Mouse (Mus musculus): ENCODE data around the gene Ankrd12.

The Ankrd12 gene

DNA sequence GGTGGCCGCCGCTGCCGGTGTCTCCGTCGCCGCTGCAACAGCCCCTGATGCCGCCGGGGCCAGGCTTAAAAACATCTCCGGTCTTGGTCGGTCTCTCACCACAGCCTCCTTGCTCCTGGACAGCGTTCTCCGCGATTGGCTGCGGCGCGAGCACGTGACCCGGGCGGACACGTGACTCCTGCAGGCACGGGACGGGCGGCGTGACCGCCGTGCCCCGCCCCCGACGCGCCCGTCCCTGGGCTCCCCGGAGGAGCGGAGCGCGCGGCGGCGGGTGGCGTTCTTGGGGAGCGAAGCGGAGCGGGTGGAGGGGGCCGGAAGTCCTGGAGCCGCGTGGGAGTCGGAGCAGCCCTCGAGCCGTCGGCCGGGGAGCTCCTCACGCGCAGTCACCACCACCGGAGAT is at the start of gene Ankrd12:
Ankrd12 (minus strand) TSS at position 156 of the 400 bp plus-strand sequence.
- DNase-seq = peak; percentile 98

DNA sequence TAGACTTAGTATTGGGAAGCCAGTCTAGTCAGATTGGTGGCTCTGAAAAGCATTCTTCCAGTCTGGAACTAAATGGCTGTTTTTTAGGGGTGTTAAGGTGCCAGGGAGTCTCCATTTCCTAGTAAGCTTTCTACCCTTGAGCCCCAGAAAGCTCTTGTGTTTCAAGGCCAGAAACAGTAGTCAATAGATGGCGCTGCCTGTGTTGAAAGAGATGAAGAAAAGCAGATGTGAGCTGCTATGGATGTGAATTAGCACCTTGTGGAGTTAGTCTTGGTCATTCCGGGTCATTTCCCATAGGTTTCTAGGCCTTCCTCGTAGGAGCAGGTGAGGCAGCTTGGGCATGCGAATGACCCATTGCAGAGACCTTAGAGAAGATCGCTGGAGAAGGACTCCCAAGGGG is 48.3 kb upstream of the Ankrd12 start:
- DNase-seq = no peak

- DNase-seq = no peak
Measured at GRCm38 (mm10) chr17:66123816-66124610, 47.1 kb upstream of the Ankrd12 start.

DNA sequence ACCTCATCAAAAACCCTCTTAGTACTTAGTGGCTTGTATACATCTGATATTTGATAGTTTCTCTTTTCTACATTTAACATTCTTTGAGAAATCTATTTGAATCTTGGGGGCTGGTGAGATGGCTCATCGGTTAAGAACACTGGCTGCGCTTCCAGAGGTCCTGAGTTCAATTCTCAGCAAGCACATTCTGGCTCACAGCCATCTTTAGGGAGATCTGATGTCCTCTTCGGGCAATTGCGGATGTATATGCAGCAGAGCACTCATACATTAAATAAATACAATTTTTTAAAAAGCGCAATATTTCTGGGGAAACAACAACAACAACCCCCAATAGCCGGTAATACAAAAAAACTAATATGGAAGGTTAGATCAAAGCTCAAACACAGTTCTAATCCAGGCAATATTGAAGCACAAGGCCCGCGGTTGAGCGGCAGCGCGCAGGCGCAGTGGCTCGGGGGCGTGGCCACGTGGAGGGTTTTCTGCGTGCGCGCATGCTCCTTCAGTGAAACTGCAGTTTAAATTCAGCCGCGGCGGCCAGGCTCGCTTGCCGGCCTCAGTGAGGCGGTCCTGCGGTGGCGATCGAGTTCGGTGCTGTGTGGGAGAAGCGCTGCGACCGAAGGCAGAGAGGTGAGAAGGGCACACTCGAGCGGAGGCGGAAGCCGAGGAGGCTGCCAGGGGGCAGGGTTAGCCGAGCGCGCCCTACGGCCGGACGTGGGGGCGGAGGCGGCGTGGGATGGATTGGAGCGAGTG is 46.4 kb upstream of the Ankrd12 start, which contains the start of gene Ddx11:
Ddx11 (plus strand) TSS at position 455 of the 750 bp plus-strand sequence.
- DNase-seq = peak; percentile 97 to 98

DNA sequence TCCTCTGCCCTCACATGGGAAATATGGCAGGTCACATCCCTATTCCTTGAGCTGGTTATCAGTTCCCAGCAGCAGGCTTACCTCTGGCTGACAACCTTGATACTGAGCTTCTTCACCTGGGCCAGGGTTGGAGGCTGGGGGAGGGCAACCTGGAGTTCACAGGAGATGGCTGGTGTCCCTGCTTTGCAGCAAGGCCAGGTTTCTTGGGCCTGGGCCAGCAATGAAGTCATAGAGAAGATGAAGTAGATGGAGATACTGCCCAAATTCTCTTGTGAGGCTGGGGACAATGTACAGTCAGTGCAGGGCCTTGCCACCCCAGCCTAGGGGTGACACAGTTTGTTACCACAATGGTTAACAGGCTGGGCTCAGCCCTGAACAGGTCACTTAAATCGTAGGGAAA is 43.8 kb upstream of the Ankrd12 start:
- peak in 1 of 2 experiments; percentile 73 for DNase-seq

- DNase-seq = peak; percentile 45 to 66
Measured at GRCm38 (mm10) chr17:66118991-66119390, 42.1 kb upstream of the Ankrd12 start.

- DNase-seq = no peak
Measured at GRCm38 (mm10) chr17:66112166-66112565, 35.3 kb upstream of the Ankrd12 start.

DNA sequence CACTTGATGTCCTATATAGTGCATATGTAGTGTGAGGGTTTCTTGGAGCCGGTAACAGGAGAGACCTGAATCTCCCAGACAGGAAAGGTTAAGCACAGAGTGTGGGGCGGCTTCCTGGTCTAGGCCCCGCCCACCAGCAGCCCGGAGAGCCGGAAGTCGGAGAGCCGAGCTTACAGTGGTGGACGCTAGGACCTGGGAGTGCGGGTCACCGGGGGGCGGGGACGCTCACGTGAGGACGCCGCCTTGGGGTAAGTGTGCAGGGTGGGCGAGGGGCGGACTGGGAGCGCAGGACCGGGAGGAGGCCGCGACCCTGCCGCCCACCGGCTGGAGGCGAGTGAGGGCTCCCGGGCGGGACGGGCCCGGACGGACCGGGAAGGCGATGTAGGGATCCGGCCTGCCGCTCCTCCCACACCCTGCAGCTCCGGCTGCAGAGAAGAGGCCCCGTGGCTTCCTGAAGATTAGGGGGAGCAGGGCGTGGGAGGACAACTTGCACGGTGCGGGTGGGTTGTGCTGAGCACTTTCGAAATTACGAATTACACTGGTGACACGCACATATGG is 34.6 kb upstream of the Ankrd12 start, which contains the start of gene Washc1:
Washc1 (plus strand) TSS at position 144 of the 558 bp plus-strand sequence.
- peak; percentile 89 to 94 for DNase-seq

- peak in 1 of 2 experiments; percentile 27 for DNase-seq
Measured at GRCm38 (mm10) chr17:66110746-66111145, 33.9 kb upstream of the Ankrd12 start.

DNA sequence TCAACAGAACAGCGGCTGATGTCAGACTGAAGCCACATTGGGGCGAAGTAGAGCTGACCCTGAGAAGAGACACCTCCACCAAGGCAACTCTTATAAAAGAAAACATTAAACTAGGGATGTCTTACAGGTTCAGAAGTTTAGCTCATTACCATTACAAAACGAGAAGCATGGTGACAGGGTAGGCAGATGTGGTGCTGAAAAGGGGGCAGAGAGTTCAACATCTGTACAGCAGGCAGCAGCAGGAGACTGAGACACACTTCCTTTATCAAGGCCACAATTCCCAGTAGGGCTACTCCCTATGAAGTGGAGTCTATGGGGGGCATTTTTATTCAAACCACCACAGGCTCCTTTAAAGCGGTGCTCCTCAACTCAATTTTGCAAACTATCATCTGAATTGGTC is 31.3 kb upstream of the Ankrd12 start:
- no peak for DNase-seq

GRCm38 (mm10) chr17:66107466-66107865 is 30.6 kb upstream of the Ankrd12 start:
- no peak for DNase-seq

GRCm38 (mm10) chr17:66106601-66107267 is 29.8 kb upstream of the Ankrd12 start:
- DNase-seq = peak; percentile 60 to 81

GRCm38 (mm10) chr17:66104076-66104475 is 27.2 kb upstream of the Ankrd12 start:
- DNase-seq = no peak

- DNase-seq = peak; percentile 93 to 97
Measured at GRCm38 (mm10) chr17:66101380-66102330, 24.8 kb upstream of the Ankrd12 start, which contains the start of gene Ndufv2. Gene Ndufv2, minus strand, starts transcription at chr17:66101559.

DNA sequence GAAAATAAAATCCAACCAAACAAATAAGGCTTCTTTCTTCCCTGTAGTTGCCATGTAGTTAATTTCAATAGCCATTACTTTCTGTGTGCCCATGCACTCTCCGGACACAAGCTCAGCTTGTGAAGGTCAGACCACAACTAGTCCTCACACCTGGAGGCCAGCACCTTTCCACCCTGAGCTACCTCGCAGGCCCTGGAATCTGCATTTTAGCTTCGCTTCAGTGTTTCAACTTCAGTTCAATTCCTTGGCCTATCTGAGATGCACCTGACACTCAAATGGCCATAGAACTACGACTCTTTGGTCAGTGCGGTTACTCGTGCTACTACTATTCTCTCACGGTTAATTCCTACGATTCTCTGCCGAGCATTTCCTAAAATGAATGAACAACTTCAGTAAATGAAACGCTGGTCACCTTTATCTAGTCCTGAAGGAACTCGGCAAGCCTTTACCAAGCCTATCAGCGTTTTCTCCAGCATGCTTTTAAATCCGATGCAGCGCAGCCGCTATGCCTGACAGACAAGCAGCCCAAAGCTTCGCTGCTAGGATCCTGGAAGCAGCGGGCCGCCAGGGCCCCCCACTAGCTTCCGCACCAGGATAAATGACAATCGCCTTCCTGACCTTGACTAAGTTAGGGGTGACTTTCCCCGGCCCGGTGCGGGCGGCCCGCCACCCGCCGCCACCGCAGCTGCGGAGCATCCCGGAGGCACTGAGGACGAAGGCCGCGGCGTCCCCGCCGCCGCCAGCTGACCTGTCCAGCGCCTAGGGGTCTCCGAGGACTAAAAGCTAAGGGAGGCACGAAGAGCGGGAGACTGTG is 23.9 kb upstream of the Ankrd12 start:
- DNase-seq = no peak

- no peak for DNase-seq
Measured at GRCm38 (mm10) chr17:66092664-66093063, 15.8 kb upstream of the Ankrd12 start.

GRCm38 (mm10) chr17:66092065-66092464 is 15.2 kb upstream of the Ankrd12 start:
- no peak for DNase-seq

- DNase-seq = no peak
Measured at GRCm38 (mm10) chr17:66091392-66091791, 14.5 kb upstream of the Ankrd12 start.

- DNase-seq = no peak
Measured at GRCm38 (mm10) chr17:66090251-66090650, 13.4 kb upstream of the Ankrd12 start.

DNA sequence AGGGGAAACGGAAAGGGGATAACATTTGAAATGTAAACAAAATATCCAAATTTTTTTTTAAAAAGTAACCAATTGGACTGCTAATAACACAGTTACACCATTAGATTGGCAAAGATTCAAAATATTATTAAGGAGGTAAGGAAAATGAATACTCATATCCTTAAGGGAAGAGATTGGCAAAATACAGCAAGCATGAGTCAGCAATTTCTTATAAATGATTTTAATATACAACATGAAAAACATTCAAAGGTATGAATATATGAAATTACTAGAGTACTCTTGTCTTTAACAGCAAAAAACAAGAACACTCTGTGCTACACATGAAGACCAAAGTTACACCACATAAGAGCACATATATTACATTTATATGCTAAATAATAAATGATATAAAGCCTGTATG is 8.1 kb upstream of the Ankrd12 start:
- no peak for DNase-seq

DNA sequence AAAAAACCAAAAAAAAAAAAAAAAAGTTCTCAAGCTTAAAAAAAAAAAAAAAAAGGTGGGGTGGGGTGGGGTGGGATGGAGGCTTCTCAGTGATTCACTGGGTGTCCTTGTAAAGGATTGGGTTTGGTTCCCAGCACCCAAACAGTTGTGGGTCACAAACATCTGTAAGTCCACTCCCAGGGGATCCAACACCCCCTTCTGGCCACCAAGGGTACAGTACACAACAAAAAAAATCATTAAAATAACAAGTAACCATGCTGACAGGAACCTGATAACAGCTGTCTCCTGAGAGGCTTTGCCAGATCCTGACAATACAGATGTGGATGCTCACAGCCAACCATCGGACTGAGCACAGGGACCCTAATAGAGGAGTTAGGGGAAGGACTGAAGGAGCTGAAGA is 7.6 kb upstream of the Ankrd12 start:
- no peak for DNase-seq
